Mouse (Mus musculus) CD4-positive helper T cell, adult 2 months (primary cell): ENCODE data around the gene Mafk.
A peak's percentile ranks its signal among the peaks of the same experiment; 100 is the strongest.

Source experiments
- DNase-seq: peaks from one replicate; pipeline ENCODE4 v3.0.0-alpha.2; 2012; ENCODE audit warnings: low read depth, missing footprints, low spot score

Gene Mafk

DNA sequence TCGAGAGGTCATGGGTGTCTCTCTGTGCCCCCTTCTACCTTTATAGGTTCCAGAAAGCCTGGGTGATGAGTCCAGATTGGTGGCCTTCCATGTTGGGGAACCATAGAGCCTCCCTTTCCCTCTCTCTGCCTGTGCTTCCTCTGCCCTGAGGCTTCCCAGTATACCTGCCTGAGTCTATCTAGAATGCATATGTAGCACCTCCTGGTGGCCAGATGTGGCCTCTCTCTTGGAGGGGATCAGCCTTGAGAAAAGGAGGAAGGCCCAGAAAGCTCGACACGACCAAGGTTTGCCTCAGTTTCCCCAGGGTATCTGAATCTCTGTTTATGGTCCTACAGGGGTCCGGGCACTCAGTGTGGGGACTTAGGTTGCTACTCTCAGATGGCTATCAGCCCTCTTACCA lies 27.5 kb downstream of the Mafk start:
- peak; percentile 45 for DNase-seq

GRCm38 (mm10) chr5:139819538-139820181 lies 28.3 kb downstream of the Mafk start, which contains the start of gene Tmem184a:
Gene Tmem184a (minus strand): TSS chr5:139819917.
- DNase-seq = no peak

- DNase-seq = no peak
Measured at GRCm38 (mm10) chr5:139821466-139822459, 30.4 kb downstream of the Mafk start.

DNA sequence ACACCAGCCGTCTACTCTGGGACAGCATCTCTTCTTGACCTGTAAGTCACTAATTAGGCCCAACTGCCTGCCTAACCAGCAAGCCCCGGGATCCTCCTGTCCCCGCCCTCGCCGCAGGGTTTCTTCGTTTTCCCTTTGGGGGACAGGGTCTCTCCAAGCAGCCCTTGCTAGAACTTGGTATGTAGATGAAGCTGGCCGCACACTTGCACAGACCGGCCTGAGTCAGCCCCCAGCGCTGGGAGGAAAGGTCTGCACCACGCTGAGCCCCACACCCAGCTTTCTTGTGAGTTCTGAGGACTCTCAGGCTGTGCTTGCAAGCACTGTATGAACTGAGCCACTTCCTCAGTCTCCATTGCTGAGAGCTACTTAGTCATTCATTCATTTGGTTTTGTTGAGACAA lies 33.2 kb downstream of the Mafk start:
- DNase-seq = no peak

DNA sequence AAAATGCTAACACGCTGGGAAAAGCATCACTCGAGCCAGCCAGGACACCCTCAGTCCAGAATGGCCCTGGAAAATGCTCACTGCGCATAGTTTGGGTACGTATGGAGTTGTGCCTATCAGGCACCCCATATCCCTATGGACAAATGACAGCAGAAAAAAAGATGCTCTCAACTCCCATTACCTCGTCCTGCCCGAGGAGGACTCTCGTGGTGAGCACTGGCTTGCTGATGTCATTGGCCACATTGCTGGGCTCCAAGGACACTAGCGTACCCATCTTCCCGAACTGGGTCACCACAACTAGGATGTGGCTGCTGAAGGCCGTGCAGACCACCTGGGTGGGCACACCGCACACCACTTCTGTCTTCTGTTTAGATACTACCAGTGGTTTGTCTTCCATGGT lies 34.6 kb downstream of the Mafk start:
- no peak for DNase-seq

DNA sequence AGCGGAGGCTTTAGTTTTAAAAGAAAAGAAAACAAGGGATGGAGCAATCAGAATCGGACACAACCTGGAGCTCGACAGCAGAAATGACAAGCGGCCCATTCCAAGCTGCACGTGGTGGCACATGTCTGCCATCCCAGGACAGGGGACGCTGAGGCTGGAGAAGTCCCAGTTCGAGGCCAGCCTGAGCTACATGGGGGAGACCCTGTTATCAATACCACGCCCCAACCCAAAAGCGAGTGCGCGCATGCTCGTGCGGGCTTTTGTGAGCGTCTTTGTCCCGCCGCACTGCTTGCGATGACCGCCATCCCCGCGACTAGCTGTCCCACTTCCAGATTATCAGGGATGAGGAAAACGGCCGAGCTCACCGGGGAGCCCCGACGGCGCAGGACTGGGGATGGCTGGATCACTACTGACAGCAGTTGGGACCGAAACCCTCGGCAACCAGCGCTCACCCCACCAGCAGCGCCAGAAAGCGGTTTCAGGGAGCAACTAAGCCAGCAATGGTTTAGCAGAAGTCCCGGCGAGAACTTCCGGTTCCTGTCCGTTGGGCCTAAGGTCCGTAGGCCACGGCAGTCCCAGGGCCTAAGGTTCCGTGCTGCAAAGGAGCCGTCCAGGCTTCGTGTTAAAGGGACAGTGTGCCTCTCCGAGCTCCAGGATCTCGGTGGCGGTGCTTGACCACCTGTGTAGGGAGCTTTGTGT lies 35.2 kb downstream of the Mafk start, which contains the start of the genes Gm26938 and Psmg3:
Gene Gm26938 (minus strand): TSS at position 51 of the 699 bp plus-strand sequence.
Gene Psmg3 (minus strand): TSS at position 529 of the 699 bp plus-strand sequence.
- DNase-seq = peak; percentile 86

GRCm38 (mm10) chr5:139827593-139827992 lies 36.3 kb downstream of the Mafk start:
- DNase-seq = peak; percentile 46

- no peak for DNase-seq
Measured at GRCm38 (mm10) chr5:139829384-139829783, 38.1 kb downstream of the Mafk start.

DNA sequence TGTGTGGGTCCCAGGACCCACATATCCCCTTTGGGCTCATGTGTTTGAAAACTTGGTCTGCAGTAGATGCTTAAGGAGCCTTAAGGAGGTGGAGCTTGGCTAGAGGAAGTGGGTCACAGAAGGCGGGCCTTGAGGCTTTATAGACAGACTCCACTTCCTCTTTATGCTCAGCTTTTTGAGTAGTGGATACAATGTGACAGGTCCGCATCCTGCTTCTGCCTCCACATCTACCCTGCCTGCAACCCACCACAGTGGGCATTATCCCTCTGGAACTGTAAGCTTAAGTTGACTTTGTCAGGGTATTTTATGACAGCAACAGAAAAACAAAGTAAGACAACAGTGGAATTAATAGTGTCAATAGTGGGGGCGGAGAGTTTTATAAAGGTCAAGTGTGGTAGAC lies 39.4 kb downstream of the Mafk start:
- DNase-seq = peak; percentile 67

- DNase-seq = no peak
Measured at GRCm38 (mm10) chr5:139832125-139832524, 40.8 kb downstream of the Mafk start.

GRCm38 (mm10) chr5:139835706-139836105 lies 44.4 kb downstream of the Mafk start:
- no peak for DNase-seq

DNA sequence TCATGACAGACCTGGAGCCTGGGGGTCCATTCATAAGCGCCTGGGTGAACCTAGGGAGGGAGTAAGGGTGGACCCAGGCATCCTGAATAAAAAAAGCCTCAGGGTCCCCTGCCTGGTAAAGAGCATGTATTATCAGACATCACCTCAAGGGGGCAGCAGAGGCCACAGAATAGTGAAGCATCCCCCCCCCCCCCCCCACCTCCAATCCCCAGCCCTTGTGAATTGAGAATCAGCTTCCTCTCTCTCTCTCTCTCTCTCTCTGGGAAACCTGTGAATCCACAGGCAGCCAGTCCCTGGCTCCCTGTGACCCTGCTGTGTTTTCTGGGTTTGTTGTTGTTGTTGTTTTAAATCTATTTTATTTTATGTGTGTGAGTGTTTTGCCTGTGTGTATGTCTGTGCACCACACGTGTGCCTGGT lies 47.2 kb downstream of the Mafk start:
- peak; percentile 60 for DNase-seq

- DNase-seq = no peak
Measured at GRCm38 (mm10) chr5:139839142-139839541, 47.8 kb downstream of the Mafk start.

GRCm38 (mm10) chr5:139849626-139850320 lies 58.5 kb downstream of the Mafk start:
- no peak for DNase-seq
